Mouse (Mus musculus) right cerebral cortex, postnatal 36 days (tissue): ENCODE results near the gene Asb2.

ENCODE experiments used
- DNase-seq, 2 experiments: peaks; one replicate each; pipeline ENCODE4 v3.0.0; 2022; ENCODE audit warnings: low spot score in 2 of 2, mixed read lengths in 1 of 2

Asb2 gene

DNA sequence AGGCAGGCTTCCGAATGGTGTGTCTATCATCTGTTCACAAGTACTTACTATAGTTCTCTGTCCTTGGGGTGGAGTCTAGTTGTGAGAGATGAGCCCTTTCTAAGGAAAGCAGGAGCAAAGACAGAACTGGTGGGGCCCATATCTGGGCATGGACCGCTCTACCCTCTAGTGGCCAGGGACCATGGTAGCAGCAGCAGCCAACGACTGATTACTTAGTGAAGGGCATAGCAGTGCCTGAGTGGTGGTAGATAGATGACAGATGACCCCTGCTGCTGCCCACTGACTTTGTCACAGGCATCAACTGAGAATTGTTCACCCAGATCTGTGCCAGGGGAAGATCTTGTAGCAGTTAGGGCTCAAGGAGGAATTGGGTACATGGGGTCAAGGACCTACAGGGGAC is 33.0 kb downstream of the Asb2 start:
- DNase-seq = no peak

DNA sequence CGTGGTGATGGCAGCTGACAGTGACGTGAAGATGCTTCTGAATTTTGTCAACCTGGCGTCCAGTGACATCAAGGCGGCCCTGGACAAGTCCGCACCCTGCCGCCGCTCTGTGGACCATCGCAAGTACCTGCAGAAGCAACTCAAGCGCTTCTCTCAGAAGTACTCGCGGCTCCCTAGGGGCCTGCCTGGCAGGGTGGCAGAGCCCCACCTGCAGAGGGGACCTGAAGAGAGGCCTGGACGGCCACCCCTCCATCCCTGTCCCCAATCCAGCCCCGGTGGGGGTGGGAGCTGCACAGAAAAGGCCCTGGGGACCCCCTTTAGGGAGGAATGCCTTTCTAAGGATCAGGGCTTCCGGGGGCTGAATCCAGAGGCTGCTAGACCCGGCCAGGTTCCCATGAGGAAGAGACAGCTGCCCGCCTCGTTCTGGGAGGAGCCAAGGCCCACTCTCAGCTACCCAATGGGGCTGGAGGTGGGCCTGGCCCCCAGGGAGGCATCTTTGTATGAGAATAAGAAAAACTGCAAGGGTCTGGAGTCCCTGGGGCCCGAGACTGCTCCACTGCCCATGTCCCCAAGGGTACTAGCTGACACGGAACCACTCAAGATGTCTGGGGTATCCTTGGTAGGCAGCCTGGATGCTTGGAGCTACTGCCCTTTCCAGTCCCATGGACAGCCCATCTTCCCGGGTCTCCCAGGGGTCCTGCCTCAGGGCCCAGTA is 39.8 kb downstream of the Asb2 start:
- no peak for DNase-seq

DNA sequence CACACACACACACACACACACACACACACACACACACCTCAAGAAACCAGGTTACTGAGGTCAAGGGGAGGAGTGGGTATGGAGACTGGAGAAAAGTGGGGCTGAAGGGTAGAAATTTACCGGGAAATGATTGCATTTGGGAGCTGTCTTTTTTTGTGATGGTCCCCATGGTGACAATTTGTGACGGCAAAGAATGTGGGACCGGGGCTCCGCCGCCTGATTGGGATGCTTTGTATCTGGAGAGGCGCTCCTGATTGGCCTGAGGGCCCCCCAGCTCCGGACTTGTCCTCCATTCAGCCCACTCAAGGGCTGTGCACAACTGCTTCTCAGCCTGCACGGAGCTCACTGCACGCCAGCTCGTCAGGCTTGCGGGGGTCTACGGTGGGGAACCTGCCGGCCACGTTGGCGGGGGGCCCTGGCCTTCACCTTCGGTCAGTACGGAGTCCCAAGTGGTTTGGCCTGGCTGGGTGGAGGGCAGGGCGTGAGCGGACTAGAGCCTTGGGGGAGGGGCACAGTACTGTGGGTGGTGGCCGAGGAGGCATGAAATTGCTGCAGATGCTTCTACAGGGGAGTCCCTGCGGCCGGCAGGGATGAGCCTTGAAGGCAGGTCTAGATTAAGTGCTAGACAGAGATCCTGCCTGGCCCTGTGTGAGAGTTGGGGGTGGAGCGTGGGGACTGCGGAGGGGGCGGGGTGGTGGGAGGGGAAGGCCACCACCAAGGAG is 41.0 kb downstream of the Asb2 start:
- no peak for DNase-seq

DNA sequence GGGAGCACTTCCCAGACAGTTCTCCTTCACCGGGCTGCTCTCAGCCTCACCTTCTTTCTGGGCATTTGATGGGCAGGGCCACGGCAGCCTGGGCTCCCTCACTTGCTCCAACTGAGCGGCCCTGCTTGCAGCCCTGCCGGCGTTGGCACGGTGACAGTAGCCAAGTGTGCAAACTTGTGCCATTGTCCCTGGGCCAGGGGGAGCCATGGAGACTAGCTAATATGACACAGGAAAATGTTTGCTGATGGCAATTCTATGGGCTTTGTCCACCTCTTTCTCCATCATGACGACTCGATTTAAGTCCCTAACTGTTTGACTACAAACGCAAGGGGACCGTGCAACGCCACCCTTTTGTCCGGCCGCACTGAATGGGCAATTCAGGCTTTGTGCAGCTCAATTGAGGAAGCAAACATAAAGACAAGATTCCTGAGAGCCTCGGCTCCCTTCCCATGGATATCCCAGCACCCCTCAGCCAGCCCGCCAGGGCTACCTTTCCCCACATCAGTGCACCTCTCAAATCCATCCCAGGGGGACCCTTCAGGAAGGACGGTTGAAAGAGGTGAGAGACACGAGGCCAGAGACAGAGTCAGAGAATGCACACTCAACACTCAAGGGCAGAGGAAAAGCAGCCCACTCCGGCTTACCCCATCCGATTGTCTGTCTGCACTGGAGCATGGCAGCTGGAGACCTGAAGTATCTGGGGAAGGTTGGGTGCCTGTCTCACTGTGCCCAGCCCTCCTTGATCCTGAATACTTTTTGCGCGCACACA is 41.7 kb downstream of the Asb2 start:
- DNase-seq = no peak

DNA sequence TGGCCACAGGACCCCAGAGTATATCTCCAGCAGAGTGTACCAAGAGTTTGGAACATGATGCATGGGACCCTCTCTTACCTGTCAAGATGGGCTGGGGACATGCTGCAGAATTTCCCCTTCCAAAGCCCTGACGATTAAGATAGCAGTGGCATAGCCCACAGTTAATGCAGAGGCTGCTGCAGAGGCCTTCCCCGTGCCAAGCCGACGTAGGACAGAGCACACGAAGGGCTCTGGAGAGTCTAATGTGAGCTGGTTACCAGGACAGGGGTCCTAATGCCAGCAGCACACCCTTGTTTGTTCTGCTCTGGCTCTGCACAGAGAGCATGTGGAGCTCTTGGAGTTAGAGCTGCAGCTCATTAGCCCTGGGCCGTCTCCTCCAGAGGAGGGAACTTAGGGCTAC is 42.5 kb downstream of the Asb2 start:
- DNase-seq = no peak

DNA sequence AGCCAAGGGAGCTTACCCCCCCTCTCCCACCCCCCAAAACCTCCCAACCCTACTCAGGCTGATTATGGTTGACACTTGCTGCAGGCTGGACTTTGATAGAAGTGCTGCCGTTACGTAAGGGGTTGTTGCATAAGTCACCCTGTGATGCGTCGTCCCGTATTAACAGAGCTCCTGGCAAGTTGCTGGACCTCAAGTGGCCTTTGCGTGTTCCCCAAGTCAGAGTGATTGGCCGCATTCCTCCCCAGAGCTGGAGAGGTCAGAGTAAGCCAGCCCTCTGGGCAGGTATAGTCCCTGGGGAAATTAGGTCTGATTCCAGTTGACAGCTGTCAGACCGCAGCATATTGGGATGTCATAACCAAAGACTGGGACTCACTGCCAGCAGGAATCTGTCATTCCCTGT is 43.9 kb downstream of the Asb2 start:
- no peak for DNase-seq

DNA sequence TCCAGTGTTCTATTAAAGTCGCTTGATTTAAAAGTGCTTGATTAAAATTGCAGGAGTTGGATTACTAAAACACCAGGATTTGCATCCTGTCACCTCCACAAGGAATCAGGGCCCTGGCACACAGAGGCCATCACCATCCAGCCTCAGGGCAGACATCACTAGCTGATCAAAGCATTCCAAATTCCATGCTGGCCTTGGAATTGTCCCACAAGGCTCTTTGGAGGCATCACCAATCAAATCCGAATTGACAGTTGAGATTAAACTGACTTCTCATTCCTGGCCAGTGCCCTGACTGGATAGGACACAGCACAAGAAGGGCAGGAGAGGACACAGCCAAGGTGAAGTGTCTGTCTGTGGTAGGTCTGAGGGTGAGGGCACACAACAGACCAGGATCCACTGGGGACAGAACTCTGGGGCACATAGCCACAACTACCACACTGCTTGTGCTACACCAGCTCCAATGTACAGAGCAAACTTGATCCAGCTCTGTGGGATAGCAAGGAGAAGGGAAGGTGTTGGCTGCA is 45.0 kb downstream of the Asb2 start, which contains the start of gene Fam181a:
Fam181a (plus strand) TSS at position 232 of the 524 bp plus-strand sequence.
- no peak for DNase-seq

DNA sequence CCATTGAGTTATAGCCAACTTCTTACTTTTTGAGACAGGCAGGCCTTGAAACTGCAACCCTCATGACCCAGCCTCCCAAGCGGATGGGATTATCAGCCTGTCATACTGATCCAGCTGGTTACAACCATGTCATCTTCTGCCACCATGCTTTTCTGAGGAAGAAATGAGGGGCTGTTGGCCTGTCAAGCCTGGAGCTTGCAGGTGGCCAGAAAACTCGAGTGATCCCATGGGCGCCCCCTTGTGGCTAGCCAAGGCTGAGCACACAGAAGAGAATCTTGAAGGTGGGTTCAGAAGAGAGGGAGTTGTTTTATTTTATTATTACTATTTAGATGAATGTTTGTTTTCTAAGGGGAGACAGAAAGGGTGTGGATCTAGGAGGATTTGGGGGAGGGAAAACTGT is 49.1 kb downstream of the Asb2 start:
- DNase-seq = no peak

DNA sequence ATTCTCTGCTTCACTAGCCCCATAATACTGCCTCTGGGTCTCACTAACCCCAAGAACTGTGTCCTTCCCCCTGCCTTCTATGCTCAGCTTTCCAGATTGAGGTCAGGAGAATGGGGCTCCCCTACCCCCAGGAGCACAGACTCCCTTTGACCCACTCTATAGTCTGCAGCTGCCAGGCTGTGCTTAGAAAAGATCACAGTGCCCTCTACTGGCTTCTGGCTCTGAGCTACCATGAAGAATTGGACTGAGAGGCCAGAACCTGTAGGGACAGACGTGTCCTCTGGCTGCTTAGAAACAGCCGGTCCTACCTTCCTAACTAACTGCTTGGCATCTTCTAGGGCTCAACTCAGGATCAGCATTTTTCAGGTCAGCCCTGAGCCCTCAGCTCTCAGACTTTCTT is 49.6 kb downstream of the Asb2 start:
- DNase-seq = no peak

DNA sequence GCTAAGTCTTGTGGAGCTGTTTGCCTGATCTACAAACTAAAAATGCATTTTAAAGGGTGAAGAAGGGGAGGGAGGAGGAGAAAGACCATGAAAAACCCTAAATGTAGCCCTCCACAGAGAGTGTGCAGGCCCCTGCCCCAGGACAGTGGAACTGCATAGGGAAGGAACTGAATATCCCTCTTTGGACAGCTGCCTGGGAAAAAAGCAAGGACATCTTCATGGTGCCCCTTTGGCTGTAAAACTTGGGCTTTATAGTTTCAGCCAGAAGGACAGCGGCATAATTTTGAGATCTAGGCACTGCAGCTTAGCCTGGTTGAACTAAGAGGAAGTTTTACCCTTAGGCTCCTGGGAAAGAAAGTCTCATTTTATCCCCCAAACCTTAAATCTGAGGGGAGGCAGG is 52.8 kb downstream of the Asb2 start:
- no peak for DNase-seq

DNA sequence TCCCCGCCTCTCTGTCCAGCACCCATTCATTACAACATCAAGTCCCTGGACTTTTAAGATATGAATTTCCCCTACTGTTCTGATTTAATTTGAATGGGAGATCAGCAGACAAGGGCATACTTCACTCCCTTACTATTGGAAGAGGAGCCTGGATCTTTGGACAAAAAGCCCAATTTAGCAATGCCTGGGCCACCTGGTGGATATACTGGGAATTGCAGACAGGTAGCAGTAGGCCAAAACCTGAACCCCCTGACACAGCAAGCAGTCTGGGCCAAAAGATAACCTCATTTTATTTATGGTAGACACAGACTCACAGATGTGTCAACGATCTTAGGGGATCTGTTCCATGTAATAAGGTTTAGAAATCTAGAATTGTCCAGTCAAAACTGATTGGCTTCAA is 54.2 kb downstream of the Asb2 start:
- DNase-seq = no peak

DNA sequence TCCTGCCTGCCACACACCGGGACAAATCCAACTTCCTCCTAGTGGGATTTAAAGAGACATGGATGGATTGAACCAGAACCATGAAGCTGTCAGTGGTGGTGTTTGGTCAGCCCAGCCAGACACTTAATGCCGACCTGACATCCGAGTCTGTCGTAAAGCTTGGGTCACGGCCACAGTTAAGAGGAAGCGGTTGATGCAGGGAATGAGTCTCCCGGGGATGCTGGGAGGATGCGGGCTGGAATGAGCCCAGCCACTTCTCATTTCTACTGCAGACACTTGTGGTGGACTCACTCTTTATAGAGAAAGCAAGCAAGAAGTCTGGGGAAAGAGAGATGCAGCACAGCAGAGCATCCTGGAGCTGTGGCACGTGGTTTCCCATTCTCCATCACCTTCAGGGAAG is 55.3 kb downstream of the Asb2 start:
- no peak for DNase-seq

DNA sequence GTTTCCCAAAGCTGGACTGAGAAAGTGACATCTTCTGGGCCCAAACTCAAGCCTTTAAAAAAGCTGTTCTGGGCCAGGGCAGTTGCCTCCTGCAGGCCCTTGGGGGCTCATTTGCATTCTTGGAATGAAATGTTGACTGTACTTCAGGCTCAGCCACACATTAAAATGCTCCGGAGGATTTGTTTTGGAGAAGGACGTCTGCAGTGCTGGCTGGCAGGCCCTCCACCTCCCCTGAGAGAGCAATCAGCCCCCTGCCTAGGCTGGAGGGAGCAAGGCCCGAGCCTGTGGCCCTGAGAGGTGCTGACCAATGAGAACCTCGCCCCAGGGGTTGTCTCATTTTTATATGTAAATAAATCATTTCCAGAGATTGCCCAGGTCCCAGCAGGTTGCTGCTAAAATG is 59.5 kb downstream of the Asb2 start:
- DNase-seq = no peak

DNA sequence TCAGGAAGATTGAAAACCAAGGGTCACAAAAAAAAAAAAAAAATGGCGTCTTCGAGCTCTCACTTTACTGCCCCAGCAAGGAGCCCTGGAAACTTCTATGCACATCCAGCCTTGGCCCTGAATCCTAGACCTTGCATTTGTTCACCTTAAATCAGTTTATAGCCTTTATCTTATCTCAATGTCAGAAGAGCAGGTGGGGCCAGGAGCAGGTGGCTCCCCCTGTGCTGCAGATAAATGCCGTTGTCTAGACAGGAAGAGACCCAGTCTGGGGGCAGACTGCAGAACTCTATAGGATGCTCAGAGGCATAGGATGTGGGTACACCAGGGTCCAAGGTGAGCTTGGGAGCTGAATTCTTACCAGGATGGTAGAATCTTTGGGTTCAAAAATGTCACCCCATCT is 63.4 kb downstream of the Asb2 start:
- DNase-seq = no peak

DNA sequence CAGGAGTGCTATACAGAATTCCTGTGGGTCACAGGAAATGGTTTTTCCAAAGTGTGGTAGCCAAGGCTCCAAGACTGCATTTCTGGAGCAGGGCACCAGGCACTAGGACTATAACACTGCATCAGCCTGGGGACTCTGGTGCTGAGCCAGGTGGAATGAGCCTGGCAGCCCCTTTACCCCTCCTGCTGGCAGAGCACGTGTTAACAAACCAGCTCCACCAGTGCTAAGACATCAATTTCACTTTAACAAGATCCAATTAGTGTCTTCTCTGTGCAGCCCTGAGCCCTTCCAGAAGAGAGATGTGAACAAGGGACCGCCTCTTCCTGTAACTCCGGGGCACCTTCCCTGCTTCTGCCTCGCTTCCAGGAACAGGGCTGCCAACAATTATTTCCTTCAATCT is 68.5 kb downstream of the Asb2 start:
- no peak for DNase-seq

DNA sequence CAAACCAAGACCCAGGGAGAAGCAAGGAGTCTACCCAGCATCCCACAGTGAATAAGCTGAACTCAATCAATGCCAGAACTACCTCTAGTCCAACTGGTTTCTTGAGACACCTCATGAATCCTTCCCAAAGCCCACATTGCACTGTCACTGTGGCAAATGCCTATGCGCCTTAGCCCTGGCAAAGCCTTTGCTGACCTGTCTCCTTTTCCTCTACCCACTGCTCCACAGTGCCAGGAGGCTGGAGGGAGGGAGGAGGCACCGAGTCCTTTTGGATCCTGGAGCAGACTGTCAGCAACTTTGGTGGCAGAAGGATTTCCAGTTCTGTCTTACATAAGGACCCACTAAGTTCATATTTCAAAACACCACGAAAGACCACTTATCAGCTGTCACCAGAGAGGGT is 72.4 kb downstream of the Asb2 start:
- no peak for DNase-seq

DNA sequence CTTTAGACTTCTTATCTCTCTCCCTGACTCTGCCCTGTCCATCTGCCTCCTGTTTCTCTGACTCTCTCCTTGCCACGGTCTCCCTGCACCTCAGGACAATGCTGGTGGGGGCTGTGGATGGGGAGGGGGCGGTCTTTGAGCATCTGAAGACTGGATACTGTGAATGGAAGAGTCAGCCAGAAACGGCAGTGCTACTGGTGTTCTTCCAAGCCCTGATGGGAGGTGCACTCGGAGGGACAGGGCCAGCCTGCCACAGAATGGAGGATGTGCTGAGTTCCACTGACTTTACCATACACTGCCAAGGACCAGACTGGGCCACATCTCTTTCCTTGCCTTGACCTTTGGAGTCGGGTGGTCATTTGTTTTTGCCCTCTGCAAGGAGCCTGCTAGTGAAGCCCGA is 72.9 kb downstream of the Asb2 start:
- DNase-seq = no peak

DNA sequence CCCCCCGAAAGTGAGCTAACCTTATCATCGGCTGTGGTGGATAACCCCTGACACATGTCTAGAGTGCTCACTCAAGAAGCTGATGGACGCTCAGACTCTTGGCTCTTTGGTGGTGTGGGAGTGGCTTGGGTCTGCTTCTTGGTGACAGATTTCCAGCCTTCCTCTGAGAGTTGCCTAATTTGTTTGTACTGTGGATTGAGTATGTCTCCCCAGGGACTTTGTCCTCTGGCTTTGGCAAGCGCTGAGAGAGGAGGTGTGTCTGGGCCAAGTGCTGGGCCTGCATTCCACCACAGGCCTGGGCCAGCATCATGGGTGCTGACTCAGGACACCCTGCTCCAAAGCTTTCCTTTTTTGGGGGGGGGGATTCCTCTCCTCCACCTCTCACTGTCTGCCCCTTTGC is 73.9 kb downstream of the Asb2 start:
- no peak for DNase-seq

DNA sequence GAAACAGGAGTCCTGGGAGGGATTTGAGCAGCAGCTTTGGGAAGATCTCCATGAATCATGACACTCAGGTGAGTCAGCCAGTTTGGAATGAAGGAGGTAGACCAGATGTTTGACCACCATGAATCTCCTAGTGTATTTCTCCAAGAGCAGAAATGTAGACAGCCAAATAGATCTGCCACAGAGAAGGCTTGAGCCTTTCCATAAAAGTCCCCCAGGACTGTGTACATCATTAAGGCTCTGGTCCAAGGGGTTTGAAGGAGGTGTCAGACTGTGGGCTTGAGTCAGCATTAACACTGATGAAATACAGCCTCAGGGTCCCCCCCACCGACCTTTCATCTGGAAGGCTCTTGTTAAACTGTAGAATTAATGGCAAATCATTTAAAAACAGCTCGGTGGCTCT is 74.3 kb downstream of the Asb2 start:
- DNase-seq = no peak

DNA sequence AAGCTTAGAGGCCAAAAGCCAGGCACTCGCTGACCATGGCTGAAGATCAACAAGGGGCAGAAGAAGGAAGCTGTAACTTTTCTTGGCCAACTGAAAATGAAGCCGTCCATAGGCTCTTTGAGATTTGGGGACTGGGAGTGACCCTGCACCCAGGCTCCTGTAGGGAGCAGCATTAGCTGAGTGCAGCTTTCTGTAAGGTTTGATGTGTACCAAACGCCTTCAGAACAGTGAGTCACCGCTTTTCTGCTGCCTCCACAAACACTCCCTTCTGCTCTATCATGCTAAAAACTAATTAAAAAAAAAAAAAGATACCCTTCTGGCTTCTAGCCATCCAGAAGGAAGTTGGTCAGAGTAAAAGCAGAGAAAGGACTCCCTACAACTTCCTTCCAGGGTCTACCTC is 79.4 kb downstream of the Asb2 start:
- peak; percentile 28 to 33 for DNase-seq

DNA sequence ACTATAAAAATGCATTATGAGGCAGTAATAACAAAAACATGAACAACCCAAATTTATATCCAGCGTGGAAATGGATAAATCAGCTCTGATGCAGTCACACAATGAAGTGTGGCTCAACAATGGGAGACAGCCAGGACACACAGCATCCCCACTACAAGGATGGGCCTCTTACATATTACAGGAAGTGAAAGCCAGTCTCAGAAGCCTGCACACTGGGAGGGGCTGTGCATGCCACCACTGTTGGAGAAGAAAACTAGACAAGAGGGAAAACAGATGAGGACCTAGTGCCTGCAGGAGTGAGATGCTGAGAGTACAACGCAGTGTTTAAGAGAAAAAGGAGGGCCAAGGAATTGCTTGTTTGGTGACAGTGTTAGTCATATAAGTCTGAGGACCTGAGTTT is 82.1 kb downstream of the Asb2 start:
- DNase-seq = no peak

DNA sequence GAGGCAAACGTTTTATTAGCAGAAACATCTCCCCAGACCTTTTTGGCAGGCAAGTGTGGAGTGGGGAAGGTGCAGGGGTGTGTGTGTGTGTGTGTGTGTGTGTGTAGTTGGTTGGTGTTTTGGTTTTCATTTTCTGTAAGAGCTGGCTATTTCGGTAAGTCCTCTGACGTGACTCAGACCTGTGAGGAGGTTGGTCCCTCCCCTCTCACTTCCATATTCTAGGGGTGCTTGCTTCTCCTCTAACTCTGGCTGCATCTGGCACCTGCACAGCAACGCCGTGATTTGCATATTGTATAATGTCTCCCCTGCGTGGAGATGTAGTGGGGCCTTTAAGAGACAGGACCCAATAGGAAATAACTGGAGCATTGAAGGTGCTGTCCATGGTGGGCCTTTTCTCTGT is 82.8 kb downstream of the Asb2 start:
- DNase-seq = no peak

DNA sequence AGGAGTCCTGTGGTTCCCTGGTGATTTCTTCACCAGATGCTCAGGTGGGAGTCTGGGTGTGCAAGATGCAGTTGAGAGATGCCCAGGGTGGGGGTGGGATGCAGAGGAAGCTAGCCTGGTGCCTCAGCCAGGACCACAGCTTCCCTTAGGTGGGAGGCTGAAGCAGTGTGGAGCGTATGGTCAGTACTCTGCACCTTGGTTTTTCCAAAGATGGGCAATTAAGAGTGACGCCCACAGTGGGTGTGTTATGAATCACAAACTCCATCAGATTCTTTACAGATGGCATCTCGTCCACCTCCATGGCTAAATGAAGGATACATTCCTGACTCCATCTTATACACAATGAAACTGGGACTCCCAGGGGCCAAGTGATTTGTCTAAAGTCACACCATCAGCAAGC is 83.6 kb downstream of the Asb2 start:
- peak in 1 of 2 experiments; percentile 9 for DNase-seq
